8 mouse cellular contexts compared by ENCODE assay signal in genomic region chr6:146576903-146577302, GRCm38 (mm10). TPM values are rescaled to one million over a fixed set of nuclear protein-coding genes. Genes with fewer than 3 reads are reported as not detected.
DNase-seq lines count a peak whose midpoint lies in the region; ATAC-seq and TF ChIP-seq lines count a peak whose summit lies in the region.

Gene Fgfr1op2 (plus strand): TSS chr6:146577203.

- intact Hi-C loops in gastrocnemius, adult 2 months (cut with DNase I), result loop anchor here (5.0 kb wide), 2 partner anchors 55 to 75 kb away; partner anchors contain the start of gene Itpr2

- no peaks in the 10 kb centered on the region for H3K9me3 ChIP-seq in kidney, embryonic 15.5 days (replicated peaks)
- no peaks in the 10 kb centered on the region for H3K9me3 ChIP-seq in hindbrain, postnatal 0 days (ENCODE audit: low read length)

- DNase-seq in kidney, adult 9 months, result no peak
- DNase-seq in adrenal gland, adult 8-10 months, result no peak
- no peak for DNase-seq in gastrocnemius, adult 2 months
- no peak for DNase-seq in hindbrain, postnatal 0 days (ENCODE audit: low spot score)
- no peak for DNase-seq in urinary bladder, postnatal 10 days (ENCODE audit: low spot score)
- DNase-seq in right cerebral cortex, postnatal 10 days (ENCODE audit: low spot score in 2 of 2), result no peak

- ATAC-seq in kidney, embryonic 15.5 days (replicated peaks; ENCODE audit: low FRiP score), result no peak
- ATAC-seq in hindbrain, postnatal 0 days, result no peak
- no peak for ATAC-seq in megakaryocyte, adult 5-6 weeks (ENCODE audit: poor library complexity, severe bottlenecking)

- H3K4me2 ChIP-seq in kidney, embryonic 15.5 days, result peak within 1 kb of the TSS; percentile 65
- H3K4me2 ChIP-seq in hindbrain, postnatal 0 days (ENCODE audit: low read depth, low read length), result peak within 1 kb of the TSS; percentile 80

- peak within 1 kb of the TSS; percentile 98 for H3K27ac ChIP-seq in kidney, embryonic 15.5 days
- peak within 1 kb of the TSS; percentile 99 for H3K27ac ChIP-seq in gastrocnemius, adult 2 months
- H3K27ac ChIP-seq in hindbrain, postnatal 0 days, result peak within 1 kb of the TSS; percentile 99

- H3K9ac ChIP-seq in kidney, embryonic 15.5 days, result peak within 1 kb of the TSS; percentile 88
- peak within 1 kb of the TSS; percentile 79 for H3K9ac ChIP-seq in hindbrain, postnatal 0 days (replicated peaks; ENCODE audit: low read length)

- H3K4me3 ChIP-seq in kidney, embryonic 15.5 days (replicated peaks), result peak within 1 kb of the TSS; percentile 83
- H3K4me3 ChIP-seq in gastrocnemius, adult 2 months, result peak within 1 kb of the TSS; percentile 97
- H3K4me3 ChIP-seq in hindbrain, postnatal 0 days (ENCODE audit: low read length), result peak within 1 kb of the TSS; percentile 77

- no peaks in the 10 kb centered on the region for H3K27me3 ChIP-seq in kidney, embryonic 15.5 days
- no peaks in the 10 kb centered on the region for H3K27me3 ChIP-seq in hindbrain, postnatal 0 days (ENCODE audit: insufficient read depth, low read length)

- under 1% methylated on average over 13 of the region's 13 CpGs for WGBS in kidney, embryonic 15.5 days
- WGBS in hindbrain, postnatal 0 days, result under 1% methylated on average over 13 of the region's 13 CpGs

- TF ChIP-seq CTCF in gastrocnemius, adult 2 months (IDR thresholded peaks at IDR 0.05), result no peak
- TF ChIP-seq CTCF in hindbrain, postnatal 0 days (IDR thresholded peaks at IDR 0.05; ENCODE audit: low read depth), result no peak

- H3K36me3 ChIP-seq in kidney, embryonic 15.5 days, result peaks cover 4% of the 10 kb centered on the region; the same call in 1 of the 2 replicates
- H3K36me3 ChIP-seq in hindbrain, postnatal 0 days (ENCODE audit: insufficient read depth, low read length), result no peaks in the 10 kb centered on the region

- peaks cover 40% of the 10 kb centered on the region for H3K4me1 ChIP-seq in kidney, embryonic 15.5 days
- peaks cover 16% of the 10 kb centered on the region for H3K4me1 ChIP-seq in hindbrain, postnatal 0 days (ENCODE audit: insufficient read depth, low read length)

RNA-seq across cellular contexts. Expression of gene Fgfr1op2, which starts in this region (rescaled TPM):
- 85.5 and 87.8 TPM in 2 replicates for polyA plus RNA-seq in kidney, embryonic 15.5 days (2015; fragmentation: Nextera tagmentation; extraction: Ambion mirVana)
- total RNA-seq in adrenal gland, adult 8-10 months (2022), result 100 to 1,000 TPM in 3 of 4 experiments, 10 to 100 TPM in 1; 96.5 to 112 (median 105) TPM
- 10 to 100 TPM; 53.6 to 61.2 TPM for total RNA-seq in gastrocnemius, adult 2 months (2021)
- total RNA-seq in hindbrain, postnatal 0 days (2014; rRNA removed), result 21.6 and 22.3 TPM in 2 replicates
- polyA plus RNA-seq in hindbrain, postnatal 0 days (2015; fragmentation: Nextera tagmentation; extraction: Ambion mirVana), result 45.9 and 51.5 TPM in 2 replicates
- total RNA-seq in megakaryocyte, adult 5-6 weeks (2015), result 166 and 167 TPM in 2 replicates
- total RNA-seq in megakaryocyte, adult 5-6 weeks (2017), result 149 and 186 TPM in 2 replicates
